Mouse (Mus musculus) forebrain, embryonic 11.5 days (tissue): ENCODE data around the gene Per3. TPM values are rescaled to one million over a fixed set of nuclear protein-coding genes. Genes with fewer than 3 reads are reported as not detected.

Experiments used
- ATAC-seq: fragments of 200-750 bp; cut with Nextera tagmentation; replicated peaks from 2 replicates; pipeline ENCODE4 v1.8.0; 2017; ENCODE audit warnings: moderate TSS enrichment; ENCODE audit not compliant: low FRiP score
- DNase-seq: peaks from one replicate; pipeline ENCODE4 v3.0.0-alpha.2; 2017; ENCODE audit warnings: low spot score
- H3K27ac ChIP-seq: fragments of 300-500 bp; sonication (generic); 2 replicates; pipeline ENCODE4 v1.5.1; 2014; ENCODE audit warnings: low read depth, low read length
- H3K27me3 ChIP-seq: fragments of 300-500 bp; sonication (generic); 2 replicates; pipeline ENCODE4 v1.6.1; 2014; ENCODE audit warnings: mild to moderate bottlenecking, low read length, mixed read lengths; ENCODE audit not compliant: control insufficient read depth, insufficient read depth
- H3K36me3 ChIP-seq: fragments of 300-500 bp; sonication (generic); 2 replicates; pipeline ENCODE4 v1.6.1; 2014; ENCODE audit warnings: mild to moderate bottlenecking, low read length, moderate library complexity, mixed read lengths; ENCODE audit not compliant: control insufficient read depth, insufficient read depth
- H3K4me1 ChIP-seq: fragments of 300-500 bp; sonication (generic); replicated peaks from 2 replicates; pipeline ENCODE4 v1.6.1; 2014; ENCODE audit warnings: low read length, mixed read lengths; ENCODE audit not compliant: control insufficient read depth, insufficient read depth
- H3K4me2 ChIP-seq: fragments of 300-500 bp; sonication (generic); 2 replicates; pipeline ENCODE4 v1.6.1; 2014; ENCODE audit warnings: low read depth, mild to moderate bottlenecking, low read length, moderate library complexity, mixed read lengths; ENCODE audit not compliant: severe bottlenecking
- H3K4me3 ChIP-seq: fragments of 300-500 bp; sonication (generic); 2 replicates; pipeline ENCODE4 v1.5.1; 2014; ENCODE audit warnings: low read depth, low read length
- H3K9ac ChIP-seq: fragments of 300-500 bp; sonication (generic); 2 replicates; pipeline ENCODE4 v1.6.1; 2014; ENCODE audit warnings: low read length
- H3K9me3 ChIP-seq: fragments of 300-500 bp; sonication (generic); 2 replicates; pipeline ENCODE4 v1.6.1; 2016; ENCODE audit warnings: low read length, mixed read lengths; ENCODE audit not compliant: control insufficient read depth
- WGBS: fragments of 180-500 bp; shearing (Covaris S2); extraction: QIAGEN DNeasy Blood & Tissue Kit; methylation state at CpG from one replicate; pipeline ENCODE4 v1.1.7; 2014; 5-methylcytosine and 5-hydroxymethylcytosine counted together
- polyA plus RNA-seq: library from polyadenylated mRNA; unstranded; fragments of >200 nt; fragmentation: Nextera tagmentation; extraction: Ambion mirVana; gene quantifications from 2 replicates; pipeline ENCODE4 v1.2.1, GENCODE M21; 2014

The Per3 gene
- polyA plus RNA-seq, 1 experiment from 2014 or later = 6.7 TPM

DNA sequence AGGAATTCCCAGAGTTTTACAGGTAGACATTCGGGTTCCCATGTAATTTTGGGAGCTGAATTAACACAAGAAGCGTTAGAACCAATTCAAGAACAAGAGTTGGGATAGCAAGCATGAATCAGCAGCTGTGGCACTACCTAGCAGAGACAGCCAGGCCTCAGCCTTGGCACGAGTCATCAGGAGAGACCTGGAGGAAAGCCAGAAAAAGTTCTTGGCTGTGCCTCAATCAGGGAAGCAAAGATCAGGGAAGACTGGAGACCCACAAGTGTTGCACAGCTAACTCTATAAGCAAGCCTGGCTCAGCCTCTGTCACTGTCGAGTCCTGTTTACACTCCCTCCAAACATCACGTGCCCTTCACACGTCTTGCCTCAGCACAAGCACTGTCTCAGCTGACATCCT is 82.2 kb downstream of the Per3 start:
- Histone ChIP-seq H3K36me3 (no peaks in the 10 kb centered on the region), H3K9me3 (no peaks in the 10 kb centered on the region), H3K9ac (no peak overlapping the region), H3K4me3 (no peak overlapping the region), H3K4me2 (no peak overlapping the region), H3K27ac (no peak overlapping the region), H3K27me3 (no peaks in the 10 kb centered on the region), H3K4me1 (no peaks in the 10 kb centered on the region)
- DNase-seq = no peak
- ATAC-seq = no peak
- WGBS = 77% methylated on average over 6 of the region's 6 CpGs

- Histone ChIP-seq H3K4me3 (no peak overlapping the region), H3K9me3 (no peaks in the 10 kb centered on the region), H3K9ac (no peak overlapping the region), H3K4me2 (no peak overlapping the region), H3K27me3 (no peaks in the 10 kb centered on the region), H3K36me3 (no peaks in the 10 kb centered on the region), H3K4me1 (no peaks in the 10 kb centered on the region), H3K27ac (no peak overlapping the region)
- 85% methylated on average over 7 of the region's 7 CpGs for WGBS
- no peak for DNase-seq
- no peak for ATAC-seq
Observed at GRCm38 (mm10) chr4:150958536-150958935, 85.9 kb downstream of the Per3 start.

DNA sequence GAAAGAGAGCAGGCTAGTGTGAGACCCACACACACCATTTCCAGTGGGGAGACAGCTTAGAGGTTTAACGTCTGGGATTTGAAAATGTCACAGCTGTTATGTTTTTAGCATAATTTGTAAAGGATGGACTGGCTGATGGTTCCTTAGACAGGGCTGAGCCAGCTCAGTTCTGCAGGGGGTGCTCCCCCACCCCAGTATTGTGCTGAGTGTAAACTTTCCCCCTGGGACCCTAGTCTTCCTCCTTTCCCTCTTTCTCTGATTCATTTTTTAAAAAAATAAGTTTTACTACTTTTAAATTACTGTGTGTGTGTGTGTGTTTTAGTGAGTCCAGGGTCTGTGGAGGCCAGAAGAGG is 87.4 kb downstream of the Per3 start:
- no peak for DNase-seq
- no peak overlapping the region for H3K9ac ChIP-seq
- no peaks in the 10 kb centered on the region for H3K36me3 ChIP-seq
- no peak for ATAC-seq
- 74% methylated on average over 1 of the region's 1 CpGs for WGBS
- no peaks in the 10 kb centered on the region for H3K27me3 ChIP-seq
- H3K27ac ChIP-seq = no peak overlapping the region
- H3K4me3 ChIP-seq = no peak overlapping the region
- no peaks in the 10 kb centered on the region for H3K4me1 ChIP-seq
- no peaks in the 10 kb centered on the region for H3K9me3 ChIP-seq
- H3K4me2 ChIP-seq = no peak overlapping the region

DNA sequence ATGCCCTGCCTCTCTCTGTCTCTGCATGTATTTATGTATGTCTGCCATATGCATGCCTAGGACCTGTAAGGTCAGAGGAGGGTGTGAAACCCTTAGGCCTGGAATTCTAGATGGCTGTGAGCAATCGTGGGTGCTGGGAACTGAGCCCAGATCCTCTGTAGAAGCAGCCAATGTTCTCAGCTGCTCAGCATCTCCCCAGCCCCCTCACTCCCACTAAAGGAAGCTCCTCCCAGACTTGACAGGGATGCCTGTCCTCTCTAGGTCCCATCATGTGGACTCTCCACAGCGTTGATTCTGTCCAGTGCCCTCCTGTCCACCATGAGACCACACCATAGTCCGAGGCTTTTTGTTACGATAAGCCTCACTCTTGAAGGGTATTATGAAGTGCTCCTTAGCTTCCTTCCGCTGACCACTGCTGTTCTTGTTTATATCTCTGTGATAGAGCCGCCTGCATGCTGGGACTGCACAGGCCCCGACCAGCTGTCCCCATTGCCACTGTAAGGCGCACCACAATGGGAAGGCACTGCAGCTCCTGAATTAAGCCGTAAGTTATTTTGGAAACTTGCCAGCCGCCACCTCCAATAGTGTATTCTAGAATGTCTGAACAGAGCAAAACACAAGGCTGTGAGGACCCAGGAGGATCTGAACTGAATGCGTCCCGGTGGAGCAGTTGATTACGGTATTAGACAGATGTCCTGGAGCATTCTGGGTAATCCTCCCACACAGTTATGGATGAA is 87.9 kb downstream of the Per3 start:
- no peak for ATAC-seq
- Histone ChIP-seq H3K27me3 (no peaks in the 10 kb centered on the region), H3K4me1 (no peaks in the 10 kb centered on the region), H3K4me3 (no peak overlapping the region), H3K27ac (no peak overlapping the region), H3K36me3 (no peaks in the 10 kb centered on the region), H3K4me2 (no peak overlapping the region), H3K9me3 (no peaks in the 10 kb centered on the region), H3K9ac (no peak overlapping the region; the same call in 1 of the 2 replicates)
- 76% methylated on average over 13 of the region's 13 CpGs for WGBS
- no peak for DNase-seq

Other genes with a start within 250 kb of the Per3 start
- 20.3 and 21.6 TPM in 2 replicates for gene Errfi1, start 190.7 kb downstream of the Per3 start, polyA plus RNA-seq
- gene Park7, start 130.2 kb downstream of the Per3 start, polyA plus RNA-seq = 412 and 431 TPM in 2 replicates
- 0.19 TPM in 1 of 2 replicates, not detected in the other for gene Tnfrsf9, start 130.1 kb downstream of the Per3 start, polyA plus RNA-seq
- gene Uts2, start 47.6 kb downstream of the Per3 start, polyA plus RNA-seq = not detected in 2 replicates
- 96.1 and 109 TPM in 2 replicates for gene Vamp3, start 13.3 kb upstream of the Per3 start, polyA plus RNA-seq
- 0.39 TPM in 1 of 2 replicates, not detected in the other for gene Gm13090, start 44.9 kb upstream of the Per3 start, polyA plus RNA-seq